Mouse (Mus musculus) embryonic fibroblast, embryonic 13.5 days (primary cell): ENCODE measurements around the gene Gm19402. TPM values are rescaled to one million over a fixed set of nuclear protein-coding genes. Genes with fewer than 3 reads are reported as not detected.

Experiments used
- H3K27ac ChIP-seq: 2 replicates; pipeline ENCODE4 v1.5.1; 2012; ENCODE audit warnings: low read length, control low read depth, inconsistent platforms; ENCODE audit not compliant: insufficient read depth
- H3K4me1 ChIP-seq: 2 replicates; pipeline ENCODE4 v1.6.1; 2011; ENCODE audit warnings: low read length; ENCODE audit not compliant: control insufficient read depth, insufficient read depth
- H3K4me3 ChIP-seq: 2 replicates; pipeline ENCODE4 v1.5.1; 2011; ENCODE audit warnings: mild to moderate bottlenecking, control low read depth, low read length; ENCODE audit not compliant: insufficient read depth
- CTCF ChIP-seq: IDR thresholded peaks from 2 replicates; pipeline ENCODE4 v1.5.1; 2011; ENCODE audit warnings: mild to moderate bottlenecking, control low read depth, low read length, moderate library complexity, borderline replicate concordance; ENCODE audit not compliant: insufficient read depth
- POLR2A ChIP-seq: IDR thresholded peaks from 2 replicates; pipeline ENCODE4 v1.6.1; 2011; ENCODE audit warnings: low read depth, mild to moderate bottlenecking, control low read depth, low read length, moderate library complexity
- polyA plus RNA-seq: library from polyadenylated mRNA; stranded (reverse); fragments of >200 nt; gene quantifications from 2 replicates; pipeline ENCODE4 v1.2.4, GENCODE M21; 2011; ENCODE audit warnings: low read depth; ENCODE audit not compliant: missing spikeins, insufficient read length

Gene Gm19402
- polyA plus RNA-seq, 1 experiment, result not detected

GRCm38 (mm10) chr10:77709831-77710230 is 19.3 kb upstream of the Gm19402 start:
- TF ChIP-seq CTCF (no peak), POLR2A (no peak)
- Histone ChIP-seq H3K4me3 (no peak overlapping the region), H3K4me1 (no peaks in the 10 kb centered on the region), H3K27ac (no peak overlapping the region)

GRCm38 (mm10) chr10:77706326-77706725 is 15.8 kb upstream of the Gm19402 start, which contains the start of gene Gm10272:
TSS of gene Gm10272 (plus strand) at chr10:77706626.
- H3K27ac ChIP-seq, result no peak within 1 kb of the TSS
- no peak within 1 kb of the TSS for H3K4me3 ChIP-seq
- no peak for TF ChIP-seq POLR2A
- TF ChIP-seq CTCF, result no peak
- no peaks in the 10 kb centered on the region for H3K4me1 ChIP-seq

- Histone ChIP-seq H3K4me3 (no peak within 1 kb of the TSS), H3K4me1 (no peaks in the 10 kb centered on the region), H3K27ac (no peak within 1 kb of the TSS)
- TF ChIP-seq POLR2A, result no peak
- no peak for TF ChIP-seq CTCF
These were observed 6.6 kb upstream of the Gm19402 start, which contains the start of gene Gm9508 for GRCm38 (mm10) chr10:77697133-77697532. TSS of gene Gm9508 (minus strand) at chr10:77697233.

- H3K4me3 ChIP-seq, result no peak overlapping the region
- no peaks in the 10 kb centered on the region for H3K4me1 ChIP-seq
- H3K27ac ChIP-seq, result no peak overlapping the region
- TF ChIP-seq POLR2A, result no peak
- TF ChIP-seq CTCF, result no peak
These were observed 3.5 kb downstream of the Gm19402 start for GRCm38 (mm10) chr10:77687021-77687420.

GRCm38 (mm10) chr10:77685895-77686664 is 4.5 kb downstream of the Gm19402 start, which contains the start of gene Tspear:
TSS of gene Tspear (plus strand) at chr10:77686569.
- Histone ChIP-seq H3K27ac (no peak within 1 kb of the TSS), H3K4me3 (no peak within 1 kb of the TSS), H3K4me1 (no peaks in the 10 kb centered on the region)
- TF ChIP-seq CTCF (no peak), POLR2A (no peak)

GRCm38 (mm10) chr10:77684181-77684580 is 6.4 kb downstream of the Gm19402 start:
- no peak overlapping the region for H3K27ac ChIP-seq
- no peaks in the 10 kb centered on the region for H3K4me1 ChIP-seq
- H3K4me3 ChIP-seq, result no peak overlapping the region
- no peak for TF ChIP-seq CTCF

- TF ChIP-seq POLR2A, result no peak
- no peak for TF ChIP-seq CTCF
- Histone ChIP-seq H3K4me3 (no peak overlapping the region), H3K27ac (no peak overlapping the region), H3K4me1 (no peaks in the 10 kb centered on the region)
These were observed 7.6 kb downstream of the Gm19402 start for GRCm38 (mm10) chr10:77682994-77683393.

GRCm38 (mm10) chr10:77677562-77677961 is 13.0 kb downstream of the Gm19402 start:
- Histone ChIP-seq H3K27ac (no peak overlapping the region), H3K4me1 (no peaks in the 10 kb centered on the region), H3K4me3 (no peak overlapping the region)
- TF ChIP-seq POLR2A, result no peak
- no peak for TF ChIP-seq CTCF

- Histone ChIP-seq H3K27ac (no peak overlapping the region), H3K4me1 (no peaks in the 10 kb centered on the region), H3K4me3 (no peak overlapping the region)
- TF ChIP-seq CTCF, result no peak
- no peak for TF ChIP-seq POLR2A
These were observed 16.8 kb downstream of the Gm19402 start for GRCm38 (mm10) chr10:77673765-77674164.

GRCm38 (mm10) chr10:77671519-77671918 is 19.0 kb downstream of the Gm19402 start:
- TF ChIP-seq POLR2A, result no peak
- TF ChIP-seq CTCF, result no peak
- no peak overlapping the region for H3K27ac ChIP-seq
- no peak overlapping the region for H3K4me3 ChIP-seq
- H3K4me1 ChIP-seq, result no peaks in the 10 kb centered on the region
